Mouse (Mus musculus): ENCODE data around the gene Limk2. TPM values are rescaled to one million over a fixed set of nuclear protein-coding genes. Genes with fewer than 3 reads are reported as not detected.
A peak's percentile ranks its signal among the peaks of the same experiment; 100 is the strongest.

The Limk2 gene
- polyA plus RNA-seq, 1 experiment: 21.6 TPM

DNA sequence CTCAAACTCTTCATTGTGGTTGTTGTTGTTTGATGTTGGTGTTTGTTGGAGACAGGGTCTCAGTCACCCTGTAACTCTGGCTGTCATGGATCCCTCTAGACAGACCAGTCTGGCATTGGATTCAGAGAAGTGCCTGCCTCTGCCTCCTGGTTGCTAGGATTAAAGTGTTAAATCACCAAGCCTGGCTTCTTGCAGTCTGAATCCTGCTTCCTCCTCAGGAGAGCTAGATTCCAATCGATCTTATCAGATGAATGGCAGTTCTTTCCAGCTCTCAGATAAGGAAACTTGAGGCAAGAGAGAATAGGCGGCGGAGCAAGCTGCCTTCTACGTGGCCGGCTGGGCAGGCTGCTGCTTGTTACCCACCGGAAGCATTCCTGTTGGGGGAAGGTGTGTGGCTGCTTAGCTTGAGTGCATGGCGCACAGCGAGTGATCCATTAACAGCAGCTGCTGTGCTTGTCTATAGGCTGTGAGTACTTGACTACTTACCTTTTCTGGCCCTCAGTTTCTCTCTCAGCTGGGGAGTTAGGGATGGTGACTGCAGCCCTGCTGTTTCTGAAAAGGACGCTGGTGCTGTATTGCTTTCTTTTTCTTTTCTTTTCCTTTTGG lies 74.2 kb downstream of the Limk2 start:
- H3K27me3 ChIP-seq (ENCODE audit: control insufficient read depth, insufficient read depth, insufficient read length): no peaks in the 10 kb centered on the region
- no peaks in the 10 kb centered on the region for H3K79me2 ChIP-seq (ENCODE audit: control insufficient read depth, insufficient read depth)
- no peak overlapping the region for H3K4me3 ChIP-seq (ENCODE audit: insufficient read depth, poor library complexity, severe bottlenecking)
- TF ChIP-seq MYOD1 (IDR thresholded peaks at IDR 0.05; ENCODE audit: control insufficient read depth, insufficient read length, low read depth): no peak
- no peak for TF ChIP-seq CTCF (IDR thresholded peaks at IDR 0.05; ENCODE audit: control insufficient read depth, insufficient read depth, insufficient read length)
- TF ChIP-seq USF1 (IDR thresholded peaks at IDR 0.05; ENCODE audit: low read depth): no peak
- no peak for TF ChIP-seq MYOG (IDR thresholded peaks at IDR 0.05; ENCODE audit: control insufficient read depth, extremely low read depth, insufficient read length)
- TF ChIP-seq FOSL1 (IDR thresholded peaks at IDR 0.05; ENCODE audit: insufficient read depth, low read length, poor library complexity, severe bottlenecking): no peak
- TF ChIP-seq CEBPB (IDR thresholded peaks at IDR 0.05; ENCODE audit: low read depth): no peak
- TF ChIP-seq MAX (IDR thresholded peaks at IDR 0.05): no peak
- H3K79me3 ChIP-seq (ENCODE audit: low read depth): no peaks in the 10 kb centered on the region
- no peak overlapping the region for H3ac ChIP-seq (ENCODE audit: control insufficient read depth, insufficient read length, low read depth)
- no peaks in the 10 kb centered on the region for H3K36me3 ChIP-seq (ENCODE audit: control insufficient read depth, insufficient read depth)

DNA sequence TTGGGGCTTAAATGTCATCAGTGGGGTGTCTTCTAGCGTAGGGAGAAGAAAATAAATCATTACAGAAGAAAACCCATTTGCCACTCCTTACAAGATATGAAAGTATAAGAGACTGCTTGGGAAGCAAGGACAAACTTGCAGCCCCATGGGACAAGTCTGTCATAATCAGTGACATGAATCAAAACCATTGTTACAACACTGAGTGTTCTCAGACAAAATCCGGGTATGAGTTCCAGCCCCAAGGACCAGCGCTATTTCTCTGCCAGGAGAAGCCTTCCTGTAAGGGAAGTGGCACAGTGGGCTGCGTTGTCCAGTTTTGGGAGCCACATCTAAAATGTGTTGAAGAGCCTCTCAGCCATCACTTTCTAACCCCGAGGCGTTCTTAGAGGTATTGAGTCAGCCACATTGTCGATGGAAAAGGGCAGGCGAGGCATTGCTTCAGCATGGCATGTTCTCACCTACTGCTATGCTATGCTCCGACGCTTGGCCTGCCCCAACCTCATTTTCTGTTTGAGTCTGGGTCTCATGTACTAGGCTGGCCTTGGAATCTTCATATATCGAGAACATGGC lies 74.8 kb downstream of the Limk2 start:
- no peak overlapping the region for H3ac ChIP-seq (ENCODE audit: control insufficient read depth, insufficient read length, low read depth)
- TF ChIP-seq USF1 (IDR thresholded peaks at IDR 0.05; ENCODE audit: low read depth) (no peak), MYOD1 (IDR thresholded peaks at IDR 0.05; ENCODE audit: control insufficient read depth, insufficient read length, low read depth) (no peak), CEBPB (IDR thresholded peaks at IDR 0.05; ENCODE audit: low read depth) (no peak), FOSL1 (IDR thresholded peaks at IDR 0.05; ENCODE audit: insufficient read depth, low read length, poor library complexity, severe bottlenecking) (no peak), CTCF (IDR thresholded peaks at IDR 0.05; ENCODE audit: control insufficient read depth, insufficient read depth, insufficient read length) (no peak), MYOG (IDR thresholded peaks at IDR 0.05; ENCODE audit: control insufficient read depth, extremely low read depth, insufficient read length) (no peak), MAX (IDR thresholded peaks at IDR 0.05) (no peak)
- H3K79me2 ChIP-seq (ENCODE audit: control insufficient read depth, insufficient read depth): no peaks in the 10 kb centered on the region
- H3K27me3 ChIP-seq (ENCODE audit: control insufficient read depth, insufficient read depth, insufficient read length): no peaks in the 10 kb centered on the region
- H3K4me3 ChIP-seq (ENCODE audit: insufficient read depth, poor library complexity, severe bottlenecking): no peak overlapping the region
- no peaks in the 10 kb centered on the region for H3K36me3 ChIP-seq (ENCODE audit: control insufficient read depth, insufficient read depth)
- H3K79me3 ChIP-seq (ENCODE audit: low read depth): no peaks in the 10 kb centered on the region

DNA sequence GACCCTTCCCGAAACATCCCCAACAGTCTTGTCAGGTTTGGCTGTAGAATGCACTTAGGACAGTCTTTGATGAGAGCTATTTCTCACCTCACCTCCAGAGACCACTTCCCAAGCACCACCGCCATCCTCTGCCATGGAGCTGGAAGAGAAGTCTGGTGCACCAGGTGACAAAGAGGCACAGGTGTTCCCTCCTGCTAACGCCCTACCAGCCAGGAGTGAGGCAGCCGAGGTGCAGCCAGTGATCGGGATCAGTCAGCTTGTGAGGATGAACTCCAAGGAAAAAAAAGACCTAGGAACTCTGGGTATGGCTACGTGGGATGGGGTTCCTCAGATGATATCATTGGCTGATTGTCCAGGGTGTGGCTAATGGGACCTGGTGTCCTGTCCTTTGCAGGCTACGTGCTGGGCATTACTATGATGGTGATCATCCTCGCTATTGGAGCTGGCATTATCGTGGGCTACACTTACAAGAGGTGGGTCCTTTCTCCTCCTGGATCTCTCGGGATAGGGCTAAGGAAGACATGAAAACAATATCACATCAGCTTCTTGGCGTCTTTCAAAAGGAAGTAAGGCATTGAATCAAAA lies 75.8 kb downstream of the Limk2 start:
- H3K36me3 ChIP-seq (ENCODE audit: control insufficient read depth, insufficient read depth): no peaks in the 10 kb centered on the region
- no peaks in the 10 kb centered on the region for H3K79me3 ChIP-seq (ENCODE audit: low read depth)
- no peak overlapping the region for H3K4me3 ChIP-seq (ENCODE audit: insufficient read depth, poor library complexity, severe bottlenecking)
- H3ac ChIP-seq (ENCODE audit: control insufficient read depth, insufficient read length, low read depth): no peak overlapping the region
- no peaks in the 10 kb centered on the region for H3K27me3 ChIP-seq (ENCODE audit: control insufficient read depth, insufficient read depth, insufficient read length)
- no peaks in the 10 kb centered on the region for H3K79me2 ChIP-seq (ENCODE audit: control insufficient read depth, insufficient read depth)
- no peak for TF ChIP-seq CEBPB (IDR thresholded peaks at IDR 0.05; ENCODE audit: low read depth)
- no peak for TF ChIP-seq MYOG (IDR thresholded peaks at IDR 0.05; ENCODE audit: control insufficient read depth, extremely low read depth, insufficient read length)
- TF ChIP-seq FOSL1 (IDR thresholded peaks at IDR 0.05; ENCODE audit: insufficient read depth, low read length, poor library complexity, severe bottlenecking): no peak
- TF ChIP-seq MYOD1 (IDR thresholded peaks at IDR 0.05; ENCODE audit: control insufficient read depth, insufficient read length, low read depth): no peak
- no peak for TF ChIP-seq CTCF (IDR thresholded peaks at IDR 0.05; ENCODE audit: control insufficient read depth, insufficient read depth, insufficient read length)
- no peak for TF ChIP-seq USF1 (IDR thresholded peaks at IDR 0.05; ENCODE audit: low read depth)
- no peak for TF ChIP-seq MAX (IDR thresholded peaks at IDR 0.05)

DNA sequence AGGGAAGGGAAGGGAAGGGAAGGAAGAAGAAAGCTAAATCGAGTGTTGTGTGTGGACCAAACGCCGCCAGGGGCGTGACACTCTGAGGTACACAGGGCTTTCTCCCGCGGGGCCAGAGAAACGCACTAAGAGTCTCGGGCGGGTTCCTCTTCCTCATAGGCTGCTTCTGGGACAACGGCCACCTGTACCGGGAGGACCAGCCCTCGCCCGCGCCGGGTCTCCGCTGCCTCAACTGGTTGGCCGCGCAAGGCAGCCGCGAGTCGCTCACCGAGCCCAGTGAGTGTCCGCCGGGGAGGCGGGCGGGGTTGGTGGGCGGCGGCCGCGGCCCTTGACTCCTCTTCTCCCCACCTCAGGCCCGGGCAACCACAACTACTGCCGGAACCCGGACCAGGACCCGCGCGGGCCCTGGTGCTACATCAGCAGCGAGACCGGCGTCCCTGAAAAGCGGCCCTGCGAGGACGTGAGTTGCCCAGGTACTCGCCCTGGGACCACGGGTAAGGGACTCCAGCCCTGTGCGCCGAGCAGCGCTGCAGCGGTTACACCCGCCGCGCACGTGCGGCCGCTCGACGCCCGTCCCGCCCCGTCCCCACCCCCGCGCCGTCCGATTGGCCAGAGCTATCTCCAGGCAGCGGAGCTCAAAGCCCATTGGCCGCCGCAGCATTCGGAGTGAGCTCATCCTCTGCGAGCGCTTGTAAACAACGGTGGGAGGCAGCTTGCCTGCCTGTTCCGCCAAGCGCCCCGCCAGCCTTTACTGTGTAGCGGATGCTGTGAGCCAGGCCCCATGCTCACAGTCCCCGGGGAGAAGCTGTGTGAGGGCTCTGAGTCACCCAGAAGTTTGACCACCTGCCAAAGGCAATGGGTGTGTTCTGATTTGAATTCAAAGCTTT lies 77.0 kb downstream of the Limk2 start:
- no peak for TF ChIP-seq MYOD1 (IDR thresholded peaks at IDR 0.05; ENCODE audit: control insufficient read depth, insufficient read length, low read depth)
- peak; percentile 98 for TF ChIP-seq MAX (IDR thresholded peaks at IDR 0.05)
- peak; percentile 64 for TF ChIP-seq FOSL1 (IDR thresholded peaks at IDR 0.05; ENCODE audit: insufficient read depth, low read length, poor library complexity, severe bottlenecking)
- TF ChIP-seq CTCF (IDR thresholded peaks at IDR 0.05; ENCODE audit: control insufficient read depth, insufficient read depth, insufficient read length): no peak
- H3K27me3 ChIP-seq (ENCODE audit: control insufficient read depth, insufficient read depth, insufficient read length): no peaks in the 10 kb centered on the region
- peak overlapping the region; percentile 70 for H3ac ChIP-seq (ENCODE audit: control insufficient read depth, insufficient read length, low read depth)
- no peaks in the 10 kb centered on the region for H3K79me3 ChIP-seq (ENCODE audit: low read depth)
- peak overlapping the region; percentile 22 for H3K4me3 ChIP-seq (ENCODE audit: insufficient read depth, poor library complexity, severe bottlenecking)
- no peaks in the 10 kb centered on the region for H3K79me2 ChIP-seq (ENCODE audit: control insufficient read depth, insufficient read depth)
- H3K36me3 ChIP-seq (ENCODE audit: control insufficient read depth, insufficient read depth): no peaks in the 10 kb centered on the region

DNA sequence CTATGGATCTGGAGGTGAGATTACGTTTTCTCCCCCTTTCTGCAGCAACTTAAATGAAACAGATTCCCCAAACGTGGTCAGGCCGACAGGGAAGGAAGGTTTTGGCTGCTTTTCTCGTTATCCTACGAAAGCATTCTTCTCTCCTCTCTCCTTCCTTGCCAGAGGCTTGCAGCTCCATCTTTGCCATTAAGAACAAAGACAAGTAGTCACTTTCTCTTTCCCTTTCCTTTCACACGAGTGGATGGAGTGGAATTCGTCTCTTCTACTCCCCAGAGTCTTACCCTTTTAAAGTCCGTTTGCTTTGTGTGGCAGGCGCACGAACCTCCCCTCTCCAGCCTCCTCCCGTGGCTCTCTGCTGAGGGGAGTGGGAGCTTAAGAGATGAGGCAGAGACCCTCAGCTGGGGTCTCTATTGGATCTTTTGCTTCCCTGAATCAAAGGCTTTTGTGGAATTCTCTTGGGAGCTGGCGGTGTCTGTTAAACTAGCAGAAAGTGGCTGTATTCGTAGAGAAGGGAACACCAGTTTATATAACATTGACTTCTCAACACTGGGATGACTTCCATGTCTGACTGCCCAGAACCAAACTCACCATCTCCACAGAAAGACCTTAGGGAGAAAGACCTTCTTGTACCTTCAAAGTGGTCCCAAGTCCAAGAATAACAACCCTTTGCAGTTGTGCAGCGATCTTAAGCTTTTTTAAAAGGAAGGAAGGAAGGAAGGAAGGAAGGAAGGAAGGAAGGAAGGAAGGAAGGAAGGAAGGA lies 77.8 kb downstream of the Limk2 start:
- Histone ChIP-seq H3K36me3 (ENCODE audit: control insufficient read depth, insufficient read depth) (no peaks in the 10 kb centered on the region), H3K27me3 (ENCODE audit: control insufficient read depth, insufficient read depth, insufficient read length) (no peaks in the 10 kb centered on the region), H3K79me2 (ENCODE audit: control insufficient read depth, insufficient read depth) (no peaks in the 10 kb centered on the region), H3K4me3 (ENCODE audit: insufficient read depth, poor library complexity, severe bottlenecking) (peak overlapping the region; percentile 22), H3ac (ENCODE audit: control insufficient read depth, insufficient read length, low read depth) (no peak overlapping the region), H3K79me3 (ENCODE audit: low read depth) (no peaks in the 10 kb centered on the region)
- no peak for TF ChIP-seq MYOG (IDR thresholded peaks at IDR 0.05; ENCODE audit: control insufficient read depth, extremely low read depth, insufficient read length)
- TF ChIP-seq CTCF (IDR thresholded peaks at IDR 0.05; ENCODE audit: control insufficient read depth, insufficient read depth, insufficient read length): no peak
